Mouse (Mus musculus) cerebellum, adult 9-11 months (tissue): Measurements from ENCODE around the gene 1810062G17Rik.

Experiments
- DNase-seq: peaks from one replicate; pipeline ENCODE4 v3.0.0; 2022

1810062G17Rik gene

DNA sequence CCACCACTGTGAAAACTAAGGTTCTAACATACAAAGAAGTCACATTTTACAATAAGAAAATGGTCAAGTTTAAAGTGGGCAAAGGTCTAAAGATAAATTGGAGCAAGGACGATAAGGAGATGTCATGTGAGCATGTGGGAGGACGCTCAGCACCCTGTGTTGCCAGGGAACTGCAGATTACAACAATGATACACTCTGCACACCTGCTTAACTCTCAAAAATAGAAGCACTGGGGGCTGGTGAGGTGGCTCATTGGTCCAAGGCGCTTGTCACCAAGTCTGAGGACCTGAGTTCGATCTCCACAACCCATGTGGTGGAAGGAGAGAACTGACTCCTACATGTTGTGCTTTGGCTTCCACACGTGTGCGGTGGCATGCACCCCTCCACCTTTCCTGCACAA lies 35.8 kb downstream of the 1810062G17Rik start:
- no peak for DNase-seq

DNA sequence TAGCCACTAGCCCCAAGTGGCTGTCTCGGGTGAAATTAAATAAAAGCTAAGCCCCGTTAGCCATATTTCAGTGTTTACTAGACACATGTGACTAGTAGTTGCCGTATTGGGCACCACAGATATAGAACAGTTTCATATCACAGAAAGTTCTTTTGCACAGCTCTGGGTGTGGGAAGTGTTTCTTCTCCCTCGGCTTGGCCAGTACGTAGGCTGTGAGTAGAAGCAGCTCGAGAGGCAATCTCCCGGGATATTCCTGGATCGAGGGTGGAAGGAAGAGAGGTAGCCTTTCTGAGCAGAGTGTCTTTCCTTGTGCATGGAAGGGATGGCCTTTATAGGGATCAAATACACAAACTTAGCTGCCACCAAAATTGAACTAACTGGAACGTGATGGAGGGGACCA lies 40.5 kb downstream of the 1810062G17Rik start:
- no peak for DNase-seq

DNA sequence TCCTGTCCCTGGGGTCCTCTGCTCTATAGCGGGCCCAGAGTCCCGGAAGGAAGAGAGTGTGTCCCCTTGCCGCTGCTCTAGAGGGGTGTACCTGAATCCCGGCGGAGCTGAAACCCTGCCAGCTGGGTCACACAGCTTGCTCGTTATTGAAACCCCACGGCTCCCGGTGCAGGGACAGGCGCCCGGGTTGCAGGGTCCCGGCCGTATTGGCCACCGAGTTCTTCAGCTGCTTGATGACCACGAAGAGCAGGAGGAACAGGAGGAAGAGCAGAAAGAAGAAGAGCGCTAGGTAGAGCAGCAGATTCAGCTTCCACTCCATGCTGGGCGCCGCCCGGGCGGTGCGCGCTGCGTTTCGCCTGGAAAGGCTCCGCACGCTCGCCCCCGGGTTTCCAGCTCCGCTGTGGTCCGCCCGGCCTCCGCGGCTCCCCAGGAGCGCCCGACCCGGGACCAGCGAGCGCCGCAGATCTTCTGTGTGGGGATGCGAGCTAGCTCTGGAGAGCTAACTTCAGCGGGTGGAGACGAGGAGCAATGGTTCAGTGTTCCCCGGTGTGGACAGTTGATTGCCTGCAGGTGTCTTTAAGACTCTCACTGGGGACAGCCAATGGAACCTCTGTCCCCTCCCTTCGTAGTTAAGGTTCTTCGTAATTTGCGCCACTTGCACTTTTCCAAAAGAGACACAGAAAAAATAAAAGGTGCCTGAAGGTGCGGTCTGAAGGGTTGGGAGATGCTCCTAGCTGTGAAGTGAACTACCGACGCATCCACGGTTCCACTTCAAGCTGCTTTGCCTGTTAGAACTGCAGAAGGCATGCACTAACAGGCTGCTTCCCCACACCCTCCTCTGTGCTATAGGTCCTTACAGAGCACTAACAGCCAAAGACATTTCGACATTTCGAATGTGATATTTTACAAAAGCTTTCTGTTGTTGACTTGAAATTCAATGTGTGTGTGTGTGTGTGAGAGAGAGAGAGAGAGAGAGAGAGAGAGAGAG lies 45.6 kb downstream of the 1810062G17Rik start, which contains the start of gene Gm11549:
Gene Gm11549, minus strand, starts transcription at position 741 of the 988 bp plus-strand sequence.
- DNase-seq: no peak

DNA sequence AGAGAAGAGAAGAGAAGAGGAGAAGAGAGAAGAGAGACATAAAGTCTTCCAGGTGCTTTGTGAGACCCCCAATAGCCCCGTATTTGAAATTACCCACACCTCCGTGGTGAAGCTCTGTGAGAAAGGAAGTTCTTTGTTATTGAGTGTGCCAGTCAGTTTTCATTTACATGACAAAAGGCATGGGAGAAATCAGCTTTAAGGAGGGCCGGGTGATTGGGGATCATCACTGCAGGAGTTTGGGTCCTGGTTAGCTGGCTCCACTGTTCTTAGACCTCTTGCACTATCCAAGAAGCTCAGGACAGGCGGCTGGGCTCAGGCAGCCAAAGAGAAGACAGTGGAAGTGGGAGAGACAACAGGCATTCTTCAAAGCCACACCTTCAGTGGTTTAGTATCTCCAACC lies 46.4 kb downstream of the 1810062G17Rik start:
- no peak for DNase-seq

DNA sequence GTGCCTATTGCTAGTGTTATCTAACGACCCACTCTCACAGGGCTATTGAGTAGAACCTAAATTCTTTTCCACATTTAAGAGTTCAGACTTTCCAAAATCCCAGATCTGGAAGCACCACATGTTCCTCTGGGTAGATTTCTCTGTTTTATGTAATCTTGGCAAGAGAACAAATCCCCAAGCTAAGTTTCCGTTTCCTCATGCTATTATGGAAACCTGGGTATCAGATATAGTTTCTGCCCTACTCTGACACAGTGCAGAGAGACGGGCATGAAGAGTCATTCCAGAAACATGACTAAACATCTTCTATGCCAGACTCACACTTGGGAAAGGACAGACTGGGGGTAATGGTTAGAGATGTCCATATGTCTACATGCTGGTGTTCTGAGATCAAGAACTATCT lies 48.7 kb downstream of the 1810062G17Rik start:
- no peak for DNase-seq

DNA sequence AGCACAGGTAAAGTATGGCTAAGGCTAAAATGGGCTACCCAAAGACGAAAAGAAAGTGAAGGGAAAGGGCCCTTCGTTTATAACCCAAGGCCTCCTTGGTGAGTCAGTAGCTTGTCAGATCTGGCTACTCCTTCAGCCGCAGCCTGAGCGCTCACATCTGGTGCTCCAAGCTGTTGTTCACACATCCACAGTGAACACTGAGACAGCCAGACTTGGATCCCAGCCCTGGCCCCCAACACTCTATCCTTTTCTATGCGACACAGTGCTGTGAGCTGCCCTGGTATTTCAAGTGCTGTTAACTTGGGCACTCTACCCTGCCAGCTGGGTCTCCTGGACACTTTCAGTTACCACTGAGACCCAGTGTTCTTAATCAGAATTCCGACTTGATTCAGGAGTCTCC lies 54.6 kb downstream of the 1810062G17Rik start:
- no peak for DNase-seq

DNA sequence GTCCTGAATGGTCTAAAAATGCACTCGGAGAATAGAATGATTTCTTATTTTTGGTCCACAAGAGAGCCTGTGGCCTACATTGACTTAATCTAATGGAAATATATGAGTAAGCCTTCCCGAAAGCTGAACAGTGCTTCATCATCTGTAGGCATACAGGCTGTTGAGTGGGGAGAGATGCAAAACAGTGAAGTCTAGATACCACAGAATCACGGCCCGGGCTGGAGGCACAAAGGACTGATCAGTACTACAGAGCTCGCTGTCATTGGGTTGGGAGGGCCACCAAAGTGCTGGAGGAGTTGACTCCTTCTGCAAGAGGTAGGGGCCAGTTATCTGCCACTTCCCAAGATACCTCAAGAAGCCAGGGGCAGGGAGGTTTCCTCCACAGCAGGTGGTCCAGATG lies 55.0 kb downstream of the 1810062G17Rik start:
- DNase-seq: no peak

DNA sequence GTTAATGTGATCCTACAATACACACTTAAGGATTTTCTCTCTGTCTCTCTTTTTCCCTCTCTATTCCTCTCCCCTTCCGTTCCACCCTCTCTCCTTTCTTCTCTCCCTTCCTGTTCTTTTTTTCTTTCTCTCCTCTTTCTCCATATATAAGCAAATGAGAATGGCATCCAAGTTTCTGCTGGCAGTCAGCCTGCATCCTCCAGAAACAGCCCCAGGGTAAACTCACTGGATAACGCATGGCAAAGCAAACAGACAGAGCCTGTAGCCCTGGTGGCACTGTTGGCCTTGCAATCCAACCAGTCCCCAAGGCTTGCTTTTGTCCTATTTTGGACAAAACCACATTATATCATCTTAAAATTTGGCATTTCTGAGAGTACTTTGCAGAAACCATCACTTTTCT lies 55.5 kb downstream of the 1810062G17Rik start:
- DNase-seq: no peak
